Mouse (Mus musculus) heart, postnatal 0 days (tissue): Measurements from ENCODE around the gene Ankrd50.

Experiments
- CTCF ChIP-seq: IDR thresholded peaks from 2 replicates; pipeline ENCODE4 v1.5.1; 2016; ENCODE audit warnings: antibody characterized with exemption, control low read depth, low read depth
- EP300 ChIP-seq: IDR thresholded peaks from 2 replicates; pipeline ENCODE4 v1.6.1; 2016; ENCODE audit warnings: antibody characterized with exemption, low read depth

- TF ChIP-seq CTCF (no peak), EP300 (no peak)
Observed at GRCm38 (mm10) chr3:38431042-38431441, 53.6 kb downstream of the Ankrd50 start.
